33 mouse cellular contexts compared by ENCODE assay signal in genomic region chr5:114827427-114827826, GRCm38 (mm10). TPM values are rescaled to one million over a fixed set of nuclear protein-coding genes. Genes with fewer than 3 reads are reported as not detected.
DNase-seq lines count a peak whose midpoint lies in the region; ATAC-seq and TF ChIP-seq lines count a peak whose summit lies in the region.
"Had no signal": no experiment of that assay in that cellular context is flagged by ENCODE, and none has a peak within 500 bp of the region (broad histone marks: within the 10 kb centered on the region; RNA-seq: fewer than 3 reads in every experiment).

No protein-coding gene starts in this region.

- H3K4me1 ChIP-seq in heart, adult 2 months (ENCODE audit: control insufficient read depth, insufficient read depth, low read length): no peaks in the 10 kb centered on the region

- TF ChIP-seq POLR2A in heart, adult 2 months (IDR thresholded peaks at IDR 0.05; ENCODE audit: insufficient read depth, low read depth, low read length): 0 out of 2 replicates have a peak, but pooled peaks have one; percentile 15

- DNase-seq in heart, adult 2 months: peak in 1 of 2 experiments; percentile 44
- DNase-seq in heart, postnatal 4 days: no peak
- DNase-seq in urinary bladder, postnatal 14 days (ENCODE audit: low spot score): peak; percentile 30
- no peak for DNase-seq in urinary bladder, adult 2 months (ENCODE audit: low spot score)
- no peak for DNase-seq in spleen, postnatal 36 days (ENCODE audit: low spot score in 2 of 2)
- no peak for DNase-seq in gastrocnemius, adult 18-20 months (ENCODE audit: low spot score)
- DNase-seq: cerebellum, adult 9-11 months; gastrocnemius, postnatal 14 days; kidney, adult 11 months; retina, postnatal 1 day; thymus, postnatal 36 days had no signal

- H3K27me3 ChIP-seq in heart, adult 2 months (ENCODE audit: control insufficient read depth, insufficient read depth, low read length): no peaks in the 10 kb centered on the region
- H3K27me3 ChIP-seq: embryonic facial prominence, embryonic 12.5 days; forebrain, embryonic 13.5 days; heart, embryonic 13.5 days; limb, embryonic 12.5 days had no signal

- no peaks in the 10 kb centered on the region for H3K36me3 ChIP-seq in heart, adult 2 months (ENCODE audit: control insufficient read depth, insufficient read depth, low read length)
- H3K36me3 ChIP-seq: embryonic facial prominence, embryonic 12.5 days had no signal

- ATAC-seq in granulocyte monocyte progenitor cell, adult 5-6 weeks (replicated peaks; ENCODE audit: poor library complexity, severe bottlenecking): peak; percentile 74
- ATAC-seq: activated CD4-positive, CD25-positive, alpha-beta regulatory T cell, adult 4 months; CD4-positive, CD25-positive, alpha-beta regulatory T cell, adult 4 months; forebrain, embryonic 13.5 days had no signal

- H3K79me2 ChIP-seq in heart, adult 2 months (replicated peaks; ENCODE audit: control insufficient read depth, insufficient read depth, low read length): no peaks in the 10 kb centered on the region

- TF ChIP-seq EP300 in heart, adult 2 months (IDR thresholded peaks at IDR 0.05; ENCODE audit: insufficient read depth, low read depth, low read length): 0 out of 2 replicates have a peak, but pooled peaks have one; percentile 39

- TF ChIP-seq CTCF in heart, adult 2 months (IDR thresholded peaks at IDR 0.05): no peak

- H3K27ac ChIP-seq in heart, adult 2 months: no peak overlapping the region
- H3K27ac ChIP-seq: embryonic facial prominence, embryonic 12.5 days; forebrain, embryonic 13.5 days; heart, embryonic 13.5 days; limb, embryonic 12.5 days; liver, embryonic 14.5 days; midbrain, embryonic 10.5 days had no signal

- H3K4me3 ChIP-seq in heart, adult 2 months: no peak overlapping the region
- H3K4me3 ChIP-seq: embryonic facial prominence, embryonic 12.5 days; forebrain, embryonic 13.5 days; heart, embryonic 13.5 days; limb, embryonic 12.5 days had no signal

- H3K9ac ChIP-seq in heart, adult 2 months (ENCODE audit: low read depth, low read length): no peak overlapping the region
- H3K9ac ChIP-seq: embryonic facial prominence, embryonic 12.5 days; forebrain, embryonic 13.5 days; heart, embryonic 13.5 days; limb, embryonic 12.5 days; liver, embryonic 14.5 days had no signal

- intact Hi-C loops in heart, adult 2 months (cut with DNase I): no loop called here

- 62% methylated on average over 12 of the region's 12 CpGs for WGBS in heart, adult 2 months

RNA-seq across cellular contexts. Expression of gene 1500011B03Rik, which starts 4.2 kb away (rescaled TPM):
- 1 to 10 TPM; 3.2 to 4.9 TPM for total RNA-seq in heart, adult 2 months (2021)
- 4.3 and 7.4 TPM in 2 replicates for polyA plus RNA-seq in heart, adult 2 months (2012; rRNA removed)
- total RNA-seq in heart, postnatal 4 days (2021): 10 to 100 TPM; 15.9 to 17.6 TPM
- 46.2 and 54.9 TPM in 2 replicates for polyA plus RNA-seq in urinary bladder, adult 2 months (2012; rRNA removed)
- total RNA-seq in granulocyte monocyte progenitor cell, adult 5-6 weeks (2014; fragmentation: Nextera tagmentation): 44.4 and 76.8 TPM in 2 replicates
- 44.0 and 57.4 TPM in 2 replicates for total RNA-seq in granulocyte monocyte progenitor cell, adult 5-6 weeks (2017)
- 1 to 10 TPM; 3.4 to 4.0 TPM for total RNA-seq in gastrocnemius, adult 18-20 months (2021)

RNA-seq across cellular contexts. Expression of gene 4930519G04Rik, which starts 26.0 kb away (rescaled TPM):
- total RNA-seq in heart, adult 2 months (2021): not detected
- polyA plus RNA-seq in heart, adult 2 months (2012; rRNA removed): not detected in 2 replicates
- total RNA-seq in heart, postnatal 4 days (2021): not detected
- polyA plus RNA-seq in urinary bladder, adult 2 months (2012; rRNA removed): not detected in 2 replicates
- 1.6 TPM in 1 of 2 replicates, not detected in the other for total RNA-seq in granulocyte monocyte progenitor cell, adult 5-6 weeks (2014; fragmentation: Nextera tagmentation)
- total RNA-seq in granulocyte monocyte progenitor cell, adult 5-6 weeks (2017): not detected in 2 replicates
- total RNA-seq in gastrocnemius, adult 18-20 months (2021): not detected
- total RNA-seq: ES-E14; gastrocnemius, postnatal 14 days; layer of hippocampus, adult 18-20 months; layer of hippocampus, postnatal 25 days; left cerebral cortex, postnatal 10 days; midbrain, postnatal 0 days had no signal
- polyA plus RNA-seq: activated CD4-positive, CD25-positive, alpha-beta regulatory T cell, adult 4 months; brain, embryonic 14.5 days; CD4-positive, CD25-positive, alpha-beta regulatory T cell, adult 4 months; embryonic facial prominence, embryonic 12.5 days; forebrain, embryonic 13.5 days; frontal cortex, adult 2 months; heart, embryonic 13.5 days; hindbrain, embryonic 10.5 days; kidney, embryonic 16.5 days; limb, embryonic 12.5 days; liver, embryonic 14.5 days; lung, embryonic 16.5 days; midbrain, embryonic 10.5 days; midbrain, postnatal 0 days; small intestine, adult 2 months had no signal

RNA-seq across cellular contexts. Expression of gene Gm9936, which starts 31.1 kb away (rescaled TPM):
- not detected for total RNA-seq in heart, adult 2 months (2021)
- polyA plus RNA-seq in heart, adult 2 months (2012; rRNA removed): not detected in 2 replicates
- not detected for total RNA-seq in heart, postnatal 4 days (2021)
- polyA plus RNA-seq in urinary bladder, adult 2 months (2012; rRNA removed): 0.01 and 0.04 TPM in 2 replicates
- total RNA-seq in granulocyte monocyte progenitor cell, adult 5-6 weeks (2014; fragmentation: Nextera tagmentation): not detected in 2 replicates
- not detected in 2 replicates for total RNA-seq in granulocyte monocyte progenitor cell, adult 5-6 weeks (2017)
- not detected for total RNA-seq in gastrocnemius, adult 18-20 months (2021)
- total RNA-seq: ES-E14; gastrocnemius, postnatal 14 days had no signal
- polyA plus RNA-seq: activated CD4-positive, CD25-positive, alpha-beta regulatory T cell, adult 4 months; CD4-positive, CD25-positive, alpha-beta regulatory T cell, adult 4 months; erythroblast, embryonic 14.5 days; heart, embryonic 13.5 days; kidney, embryonic 16.5 days; liver, embryonic 14.5 days; small intestine, adult 2 months; testis, adult 2 months had no signal

RNA-seq across cellular contexts. Expression of gene Git2, which starts 52.1 kb away (rescaled TPM):
- 10 to 100 TPM; 27.6 to 28.7 TPM for total RNA-seq in heart, adult 2 months (2021)
- polyA plus RNA-seq in heart, adult 2 months (2012; rRNA removed): 32.6 and 35.3 TPM in 2 replicates
- total RNA-seq in heart, postnatal 4 days (2021): 10 to 100 TPM; 38.8 to 49.5 TPM
- 37.5 and 46.6 TPM in 2 replicates for polyA plus RNA-seq in urinary bladder, adult 2 months (2012; rRNA removed)
- total RNA-seq in granulocyte monocyte progenitor cell, adult 5-6 weeks (2014; fragmentation: Nextera tagmentation): 113 and 128 TPM in 2 replicates
- 77.9 and 117 TPM in 2 replicates for total RNA-seq in granulocyte monocyte progenitor cell, adult 5-6 weeks (2017)
- total RNA-seq in gastrocnemius, adult 18-20 months (2021): 10 to 100 TPM; 13.3 to 16.2 TPM

RNA-seq across cellular contexts. Expression of gene Ankrd13a, which starts 53.0 kb away (rescaled TPM):
- 10 to 100 TPM; 31.4 to 32.9 TPM for total RNA-seq in heart, adult 2 months (2021)
- polyA plus RNA-seq in heart, adult 2 months (2012; rRNA removed): 21.3 and 32.2 TPM in 2 replicates
- 10 to 100 TPM; 60.6 to 60.8 TPM for total RNA-seq in heart, postnatal 4 days (2021)
- polyA plus RNA-seq in urinary bladder, adult 2 months (2012; rRNA removed): 55.6 and 63.2 TPM in 2 replicates
- 271 and 278 TPM in 2 replicates for total RNA-seq in granulocyte monocyte progenitor cell, adult 5-6 weeks (2014; fragmentation: Nextera tagmentation)
- 310 and 331 TPM in 2 replicates for total RNA-seq in granulocyte monocyte progenitor cell, adult 5-6 weeks (2017)
- total RNA-seq in gastrocnemius, adult 18-20 months (2021): 10 to 100 TPM; 16.1 to 17.3 TPM
